Mouse (Mus musculus) CD4-positive helper T cell, adult 2 months (primary cell): ENCODE measurements around the gene Cog8.
A peak's percentile ranks its signal among the peaks of the same experiment; 100 is the strongest.

Experiments used
- DNase-seq: peaks from one replicate; pipeline ENCODE4 v3.0.0-alpha.2; 2012; ENCODE audit warnings: low read depth, missing footprints, low spot score

Cog8 gene

GRCm38 (mm10) chr8:107056076-107056972 is at the start of gene Cog8, which contains the start of gene Nip7:
TSS of gene Cog8 (minus strand) at chr8:107056689.
TSS of gene Nip7 (plus strand) at chr8:107056877.
- DNase-seq, result peak; percentile 97

DNA sequence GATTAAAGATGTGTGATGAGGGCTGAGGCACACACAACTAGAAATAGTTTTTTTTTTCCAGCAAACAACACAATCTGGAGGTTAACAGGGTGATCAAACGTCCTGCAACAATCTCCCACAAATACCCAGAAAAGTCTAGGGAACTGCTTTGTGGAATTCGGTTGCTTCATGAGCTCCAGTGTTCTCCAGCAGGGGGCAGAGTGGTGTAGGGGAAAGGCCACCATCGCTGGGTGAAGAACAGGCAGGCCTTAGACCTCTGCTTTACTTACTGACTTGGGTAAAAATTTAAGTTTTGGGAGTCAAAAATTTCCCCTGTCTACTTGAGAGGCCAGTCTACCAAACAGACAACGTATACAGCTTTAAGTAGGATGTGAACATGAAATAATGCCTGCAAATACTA is 48.1 kb upstream of the Cog8 start:
- DNase-seq, result peak; percentile 47

- DNase-seq, result no peak
These were observed 44.1 kb upstream of the Cog8 start for GRCm38 (mm10) chr8:107100635-107101034.

DNA sequence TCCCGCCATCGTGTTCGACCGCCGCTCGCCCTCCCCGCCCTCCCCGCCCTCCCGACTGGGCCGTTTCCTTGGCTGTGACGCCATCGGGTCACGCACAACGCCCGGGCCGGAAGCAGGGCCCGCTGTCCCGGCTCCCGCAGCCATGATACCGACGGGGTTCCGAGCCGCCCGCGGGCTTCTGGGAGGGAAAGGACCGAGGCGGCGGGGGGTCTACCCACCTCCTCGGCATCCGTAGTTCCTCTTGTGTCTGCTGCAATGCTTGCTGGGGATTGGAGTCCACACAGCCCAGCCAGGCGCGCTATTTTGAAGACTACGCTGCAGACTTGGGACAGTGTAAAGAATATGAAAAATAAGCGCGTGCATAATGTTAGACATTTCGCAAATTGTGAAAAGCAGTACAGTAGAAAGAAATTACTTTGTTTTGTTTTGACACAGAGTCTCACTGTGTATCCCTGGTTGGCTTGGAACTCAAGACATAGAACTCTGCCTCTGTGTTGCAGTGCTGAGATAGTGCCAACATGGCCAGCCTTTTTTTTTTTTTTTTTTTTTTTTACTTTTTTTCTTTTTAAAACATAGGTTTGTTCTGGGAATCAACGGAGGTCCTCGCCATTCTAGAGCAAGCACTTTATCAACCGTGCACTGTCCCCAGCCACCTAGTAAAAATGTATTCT is 40.0 kb upstream of the Cog8 start, which contains the start of gene Terf2:
TSS of gene Terf2 (minus strand) at position 182 of the 671 bp plus-strand sequence.
- DNase-seq, result peak; percentile 95

DNA sequence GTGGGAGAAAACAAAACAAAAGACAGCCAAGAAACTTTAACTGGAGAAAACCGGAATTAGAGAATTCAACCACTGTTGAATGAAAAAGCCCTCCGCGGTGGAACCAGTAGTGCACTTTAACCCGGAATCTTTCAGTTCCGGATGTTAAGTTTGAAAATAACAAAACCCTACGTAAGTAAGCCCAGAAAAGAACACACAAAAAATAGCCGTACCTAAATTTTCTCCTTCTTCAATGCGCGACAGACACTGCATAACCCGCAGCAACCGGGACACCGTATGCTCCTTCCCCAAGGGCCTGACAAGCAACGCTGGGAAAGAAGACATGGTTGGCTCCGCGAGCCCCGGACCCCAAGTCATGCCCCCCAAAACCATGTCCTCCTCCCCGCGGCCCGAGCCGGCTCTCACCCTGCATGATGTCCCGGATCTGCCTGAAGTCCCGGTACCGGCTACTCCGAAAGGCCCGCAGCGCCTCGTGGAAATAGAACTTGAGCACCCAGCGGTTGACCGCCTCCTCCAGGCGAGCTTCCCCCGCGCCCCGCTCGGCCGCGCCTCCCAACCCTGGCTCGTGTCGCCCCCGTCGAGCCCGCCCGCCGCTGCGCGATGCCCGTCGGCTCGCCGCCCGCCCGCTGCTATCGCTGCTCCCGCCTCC is 39.4 kb upstream of the Cog8 start:
- peak; percentile 71 for DNase-seq

DNA sequence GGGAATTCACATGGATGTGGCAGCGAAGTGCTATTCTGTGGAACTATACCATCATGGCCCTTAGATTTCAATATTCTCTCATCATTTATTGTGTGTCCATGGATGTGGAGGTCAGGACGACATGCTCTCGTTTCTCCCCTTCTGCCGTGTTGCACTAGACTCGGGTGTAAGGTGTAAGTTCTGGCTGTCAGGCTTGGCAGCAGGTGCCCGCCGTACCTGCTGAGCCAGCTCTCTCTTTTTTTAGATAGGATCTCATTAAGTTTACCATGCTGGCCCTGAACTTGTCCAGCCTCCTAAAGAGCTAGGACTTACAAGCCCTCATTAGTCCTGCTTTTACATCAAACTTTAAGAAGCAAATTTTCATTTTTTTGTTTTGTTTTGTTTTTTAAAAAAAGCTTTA is 34.0 kb upstream of the Cog8 start:
- DNase-seq, result no peak

- DNase-seq, result no peak
These were observed 32.1 kb upstream of the Cog8 start for GRCm38 (mm10) chr8:107088526-107089063.

GRCm38 (mm10) chr8:107086018-107086417 is 29.5 kb upstream of the Cog8 start:
- DNase-seq, result no peak

- peak; percentile 23 for DNase-seq
These were observed 28.9 kb upstream of the Cog8 start for GRCm38 (mm10) chr8:107085358-107085757.

DNA sequence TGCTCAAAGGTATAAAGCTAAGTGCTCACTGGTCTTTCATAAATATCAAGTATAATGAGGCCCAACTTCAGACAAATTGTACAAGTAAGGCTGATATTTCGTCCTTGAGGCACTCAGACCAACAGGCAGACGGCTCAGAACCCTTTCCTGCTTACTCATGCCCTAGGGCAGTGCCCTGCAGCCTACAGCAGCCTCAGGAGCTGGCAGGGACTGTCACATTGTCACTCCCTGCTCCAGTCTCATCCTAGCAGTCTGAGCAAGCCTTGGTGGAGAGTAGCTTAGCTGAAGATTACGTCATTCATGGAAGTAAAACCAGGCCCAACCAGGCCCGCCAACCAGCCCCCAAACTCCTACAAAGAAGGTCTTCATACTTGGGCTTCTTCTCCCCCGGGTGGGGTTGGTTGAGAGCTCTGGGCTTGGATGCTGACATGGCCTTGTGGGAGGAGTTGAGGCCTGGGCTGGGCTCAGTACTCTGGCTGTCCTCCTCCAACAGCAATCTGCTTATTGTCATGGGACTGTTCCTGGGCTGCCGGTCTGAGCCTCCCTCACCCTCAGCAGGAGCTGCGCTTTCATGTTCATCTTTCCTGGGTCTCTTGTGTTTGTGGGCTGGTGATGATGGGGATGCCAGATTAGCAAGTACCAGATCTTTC is 19.9 kb upstream of the Cog8 start:
- DNase-seq, result no peak

- no peak for DNase-seq
These were observed 17.6 kb upstream of the Cog8 start for GRCm38 (mm10) chr8:107074128-107074527.

- DNase-seq, result no peak
These were observed 17.2 kb upstream of the Cog8 start for GRCm38 (mm10) chr8:107073706-107074105.

GRCm38 (mm10) chr8:107065511-107066496 is 9.3 kb upstream of the Cog8 start, which contains the start of gene Tmed6:
TSS of gene Tmed6 (minus strand) at chr8:107065644.
- DNase-seq, result no peak

- DNase-seq, result no peak
These were observed 6.1 kb upstream of the Cog8 start for GRCm38 (mm10) chr8:107062613-107063012.

DNA sequence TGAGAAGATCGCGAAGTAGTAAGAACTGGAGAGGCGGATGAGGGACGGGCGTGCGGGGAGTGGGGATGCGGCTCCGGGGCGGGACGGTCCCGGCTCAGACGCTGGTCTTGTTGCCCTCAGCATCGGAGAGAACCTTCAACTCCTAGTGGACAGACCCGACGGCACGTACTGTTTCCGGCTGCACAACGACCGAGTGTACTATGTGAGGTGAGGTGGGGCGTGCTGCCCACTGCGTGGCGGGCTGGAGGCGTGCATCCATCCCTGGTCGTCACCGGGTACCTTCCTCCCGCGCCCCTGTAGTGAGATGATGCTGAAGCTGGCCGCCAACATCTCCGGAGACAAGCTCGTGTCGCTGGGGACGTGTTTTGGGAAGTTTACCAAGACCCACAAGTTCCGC is 482 bp upstream of the Cog8 start:
- DNase-seq, result no peak

- DNase-seq, result no peak
These were observed 4.4 kb downstream of the Cog8 start for GRCm38 (mm10) chr8:107052046-107052445.

- DNase-seq, result no peak
These were observed 7.0 kb downstream of the Cog8 start for GRCm38 (mm10) chr8:107049480-107049879.

DNA sequence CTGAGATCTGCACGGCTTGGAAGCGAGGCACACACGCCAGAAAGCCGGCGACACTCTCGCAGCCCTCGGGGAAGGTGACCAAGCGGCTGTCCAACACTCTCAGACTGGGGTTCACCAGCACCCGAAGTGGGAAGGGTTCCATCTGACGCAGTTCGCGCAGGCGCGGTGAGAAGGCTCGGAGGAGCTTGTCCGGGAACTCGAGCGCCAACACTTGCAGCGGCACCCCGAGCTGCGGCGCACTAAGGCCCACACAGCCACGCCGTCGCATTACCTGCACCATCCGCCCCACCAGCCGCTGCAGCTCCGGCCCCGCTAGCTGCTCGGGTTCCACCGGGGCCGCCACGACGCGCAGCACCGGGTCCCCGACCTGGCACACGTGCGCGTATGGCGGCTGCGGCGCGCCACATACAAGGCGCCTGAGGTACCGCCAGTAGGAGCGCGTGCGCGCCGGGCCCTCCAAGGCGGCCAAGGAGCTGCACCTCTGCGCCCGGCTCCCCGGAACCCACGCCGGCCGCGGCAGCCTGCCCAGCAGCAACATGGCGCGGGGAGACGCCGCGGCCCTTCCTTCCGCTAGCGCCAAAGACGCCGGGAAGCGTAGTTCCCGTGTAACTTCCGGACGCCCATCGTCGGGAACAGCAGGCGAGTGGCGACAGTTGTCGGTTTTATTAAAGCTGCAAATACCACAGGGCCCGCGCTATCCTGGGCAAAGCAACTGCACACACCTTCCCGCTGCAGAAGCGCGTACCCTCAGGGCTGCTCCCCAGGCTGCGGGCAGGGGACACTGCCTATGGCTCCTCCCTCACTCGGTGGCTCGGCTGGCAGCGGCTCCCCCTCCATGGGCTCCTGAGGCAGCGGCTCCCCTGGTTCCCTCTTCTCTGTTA is 8.2 kb downstream of the Cog8 start, which contains the start of gene Pdf:
TSS of gene Pdf (minus strand) at position 554 of the 881 bp plus-strand sequence.
- DNase-seq, result peak; percentile 85

DNA sequence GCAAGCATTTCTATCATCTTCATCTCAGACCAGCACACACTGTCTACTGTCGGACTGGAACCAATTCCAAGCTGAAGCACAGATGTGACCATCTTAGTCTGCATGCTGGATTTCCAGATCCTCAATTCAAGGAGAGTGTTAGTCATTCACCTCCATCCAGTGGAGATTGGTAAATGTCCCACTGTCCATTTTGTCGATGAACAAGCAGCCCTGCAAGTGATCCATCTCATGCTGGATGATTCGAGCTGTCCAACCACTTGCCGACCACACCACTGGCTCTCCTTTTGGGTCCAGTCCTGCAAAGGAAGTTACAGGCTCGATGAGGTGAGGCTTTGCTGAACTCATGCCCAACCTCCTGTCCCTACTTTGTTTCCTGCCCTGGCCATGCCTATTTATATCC is 9.5 kb downstream of the Cog8 start:
- no peak for DNase-seq
